Mouse (Mus musculus): ENCODE measurements at regions not wholly inside any gene's neighbourhood (a gene's known extent, or its start where the extent isn't known, plus 50 kb on each side); places are given as distances from the start of the nearest gene placed in this dataset.

- WGBS, result 81% methylated on average over 2 of the region's 2 CpGs
- H3K9ac ChIP-seq, result no peak overlapping the region
- no peak overlapping the region for H3K4me2 ChIP-seq
- no peaks in the 10 kb centered on the region for H3K4me1 ChIP-seq
- no peak overlapping the region for H3K4me3 ChIP-seq
- H3K36me3 ChIP-seq (replicated peaks), result no peaks in the 10 kb centered on the region
- no peak overlapping the region for H3K27ac ChIP-seq
- ATAC-seq (replicated peaks), result no peak
- no peaks in the 10 kb centered on the region for H3K9me3 ChIP-seq
- no peaks in the 10 kb centered on the region for H3K27me3 ChIP-seq (replicated peaks)
Observed at GRCm38 (mm10) chr13:37685617-37686016, 92.6 kb upstream of the Rreb1 start.

- ATAC-seq (replicated peaks), result no peak
- Histone ChIP-seq H3K36me3 (replicated peaks) (no peaks in the 10 kb centered on the region), H3K4me1 (no peaks in the 10 kb centered on the region), H3K4me3 (no peak overlapping the region), H3K4me2 (no peak overlapping the region), H3K27ac (no peak overlapping the region), H3K9ac (no peak overlapping the region), H3K27me3 (replicated peaks) (no peaks in the 10 kb centered on the region), H3K9me3 (no peaks in the 10 kb centered on the region)
- 63% methylated on average over 2 of the region's 2 CpGs for WGBS
Observed at GRCm38 (mm10) chr13:37686109-37686508, 92.1 kb upstream of the Rreb1 start.

GRCm38 (mm10) chr13:37689127-37689777 is 88.9 kb upstream of the Rreb1 start:
- Histone ChIP-seq H3K36me3 (replicated peaks) (no peaks in the 10 kb centered on the region), H3K4me2 (no peak overlapping the region), H3K9ac (no peak overlapping the region), H3K4me3 (no peak overlapping the region), H3K27me3 (replicated peaks) (no peaks in the 10 kb centered on the region), H3K9me3 (no peaks in the 10 kb centered on the region), H3K4me1 (no peaks in the 10 kb centered on the region), H3K27ac (no peak overlapping the region)
- 93% methylated on average over 6 of the region's 6 CpGs for WGBS
- ATAC-seq (replicated peaks), result no peak

GRCm38 (mm10) chr13:37691855-37692445 is 86.2 kb upstream of the Rreb1 start:
- 86% methylated on average over 5 of the region's 5 CpGs for WGBS
- no peaks in the 10 kb centered on the region for H3K9me3 ChIP-seq
- no peak overlapping the region for H3K4me3 ChIP-seq
- no peak overlapping the region for H3K27ac ChIP-seq
- ATAC-seq (replicated peaks), result no peak
- H3K4me1 ChIP-seq, result no peaks in the 10 kb centered on the region
- no peaks in the 10 kb centered on the region for H3K27me3 ChIP-seq (replicated peaks)
- H3K36me3 ChIP-seq (replicated peaks), result no peaks in the 10 kb centered on the region
- H3K4me2 ChIP-seq, result no peak overlapping the region
- no peak overlapping the region for H3K9ac ChIP-seq

- no peak for ATAC-seq (replicated peaks)
- H3K4me2 ChIP-seq, result no peak overlapping the region
- 89% methylated on average over 3 of the region's 3 CpGs for WGBS
Observed at GRCm38 (mm10) chr13:37693617-37694016, 84.6 kb upstream of the Rreb1 start.

GRCm38 (mm10) chr13:37704475-37704874 is 73.7 kb upstream of the Rreb1 start:
- 82% methylated on average over 1 of the region's 1 CpGs for WGBS
- no peaks in the 10 kb centered on the region for H3K36me3 ChIP-seq (replicated peaks)
- no peak overlapping the region for H3K9ac ChIP-seq
- no peak overlapping the region for H3K4me2 ChIP-seq
- ATAC-seq (replicated peaks), result no peak
- H3K4me1 ChIP-seq, result no peaks in the 10 kb centered on the region
- no peaks in the 10 kb centered on the region for H3K27me3 ChIP-seq (replicated peaks)
- H3K4me3 ChIP-seq, result no peak overlapping the region
- H3K9me3 ChIP-seq, result no peaks in the 10 kb centered on the region
- H3K27ac ChIP-seq, result no peak overlapping the region

More at GRCm38 (mm10) chr13:37693617-37694016, 84.6 kb upstream of the Rreb1 start:
- H3K4me3 ChIP-seq, result no peak overlapping the region
- no peak overlapping the region for H3K27ac ChIP-seq
- H3K9ac ChIP-seq, result no peak overlapping the region
- H3K36me3 ChIP-seq (replicated peaks), result no peaks in the 10 kb centered on the region
- no peaks in the 10 kb centered on the region for H3K27me3 ChIP-seq (replicated peaks)
- H3K4me1 ChIP-seq, result no peaks in the 10 kb centered on the region
- no peaks in the 10 kb centered on the region for H3K9me3 ChIP-seq

- WGBS, result 88% methylated on average over 2 of the region's 2 CpGs
- no peaks in the 10 kb centered on the region for H3K36me3 ChIP-seq (replicated peaks)
- no peaks in the 10 kb centered on the region for H3K9me3 ChIP-seq
- no peaks in the 10 kb centered on the region for H3K27me3 ChIP-seq (replicated peaks)
- no peak overlapping the region for H3K27ac ChIP-seq
- H3K4me1 ChIP-seq, result no peaks in the 10 kb centered on the region
- no peak overlapping the region for H3K9ac ChIP-seq
- no peak overlapping the region for H3K4me2 ChIP-seq
- no peak overlapping the region for H3K4me3 ChIP-seq
- no peak for ATAC-seq (replicated peaks)
Observed at GRCm38 (mm10) chr13:37705482-37705881, 72.7 kb upstream of the Rreb1 start.

- Histone ChIP-seq H3K9me3 (no peaks in the 10 kb centered on the region), H3K27me3 (replicated peaks) (no peaks in the 10 kb centered on the region), H3K4me3 (no peak overlapping the region), H3K4me1 (no peaks in the 10 kb centered on the region), H3K9ac (no peak overlapping the region), H3K36me3 (replicated peaks) (no peaks in the 10 kb centered on the region), H3K4me2 (no peak overlapping the region), H3K27ac (no peak overlapping the region)
- 92% methylated on average over 5 of the region's 5 CpGs for WGBS
- no peak for ATAC-seq (replicated peaks)
Observed at GRCm38 (mm10) chr13:37710913-37711312, 67.3 kb upstream of the Rreb1 start.

- Histone ChIP-seq H3K36me3 (replicated peaks) (no peaks in the 10 kb centered on the region), H3K4me1 (no peaks in the 10 kb centered on the region), H3K9ac (no peak overlapping the region), H3K4me2 (no peak overlapping the region), H3K9me3 (no peaks in the 10 kb centered on the region), H3K4me3 (no peak overlapping the region), H3K27me3 (replicated peaks) (no peaks in the 10 kb centered on the region), H3K27ac (no peak overlapping the region)
- 93% methylated on average over 4 of the region's 4 CpGs for WGBS
- ATAC-seq (replicated peaks), result no peak
Observed at GRCm38 (mm10) chr13:37712908-37713496, 65.2 kb upstream of the Rreb1 start.

- Histone ChIP-seq H3K4me1 (no peaks in the 10 kb centered on the region), H3K36me3 (replicated peaks) (no peaks in the 10 kb centered on the region), H3K9ac (no peak overlapping the region), H3K27ac (no peak overlapping the region), H3K4me3 (no peak overlapping the region), H3K4me2 (no peak overlapping the region), H3K27me3 (replicated peaks) (no peaks in the 10 kb centered on the region), H3K9me3 (no peaks in the 10 kb centered on the region)
- WGBS, result 51% methylated on average over 9 of the region's 9 CpGs
- no peak for ATAC-seq (replicated peaks)
Observed at GRCm38 (mm10) chr13:37715058-37715712, 63.0 kb upstream of the Rreb1 start.

- H3K4me2 ChIP-seq, result no peak overlapping the region
- no peak overlapping the region for H3K9ac ChIP-seq
- ATAC-seq (replicated peaks), result no peak
- H3K4me1 ChIP-seq, result no peaks in the 10 kb centered on the region
- no peaks in the 10 kb centered on the region for H3K36me3 ChIP-seq (replicated peaks)
- no peak overlapping the region for H3K4me3 ChIP-seq
- no peak overlapping the region for H3K27ac ChIP-seq
- 77% methylated on average over 15 of the region's 15 CpGs for WGBS
- no peaks in the 10 kb centered on the region for H3K27me3 ChIP-seq (replicated peaks)
- H3K9me3 ChIP-seq, result no peaks in the 10 kb centered on the region
Observed at GRCm38 (mm10) chr13:37715770-37716693, 62.2 kb upstream of the Rreb1 start.

GRCm38 (mm10) chr13:37717793-37718192 is 60.4 kb upstream of the Rreb1 start:
- H3K4me3 ChIP-seq, result no peak overlapping the region
- WGBS, result 93% methylated on average over 1 of the region's 1 CpGs
- no peaks in the 10 kb centered on the region for H3K4me1 ChIP-seq
- no peaks in the 10 kb centered on the region for H3K9me3 ChIP-seq
- no peaks in the 10 kb centered on the region for H3K36me3 ChIP-seq (replicated peaks)
- no peak overlapping the region for H3K9ac ChIP-seq
- no peak overlapping the region for H3K4me2 ChIP-seq
- no peak overlapping the region for H3K27ac ChIP-seq
- ATAC-seq (replicated peaks), result no peak
- no peaks in the 10 kb centered on the region for H3K27me3 ChIP-seq (replicated peaks)

All from midbrain, embryonic 15.5 days (tissue).